Mouse (Mus musculus) CD4-positive, CD25-positive, alpha-beta regulatory T cell, adult 9 weeks (primary cell): Measurements from ENCODE around the gene Dpy19l3. TPM values are rescaled to one million over a fixed set of nuclear protein-coding genes. Genes with fewer than 3 reads are reported as not detected.

Source experiments
- polyA plus RNA-seq: library from polyadenylated mRNA; unstranded; fragments of 100-300 nt; shearing (Covaris generic); gene quantifications from one replicate; pipeline ENCODE4 v1.2.1, GENCODE M21; 2017

The Dpy19l3 gene
- polyA plus RNA-seq, result 62.6 TPM

GRCm38 (mm10) chr7:35754033-35754885 is at the start of gene Dpy19l3:
Dpy19l3 (minus strand) TSS chr7:35754454.

GRCm38 (mm10) chr7:35802906-35803595 is 48.8 kb upstream of the Dpy19l3 start, which contains the start of gene Zfp507:
Zfp507 (minus strand) TSS chr7:35803003.

GRCm38 (mm10) chr7:35647101-35647698 is 107.1 kb downstream of the Dpy19l3 start, which contains the start of gene Pdcd5:
Pdcd5 (minus strand) TSS chr7:35647521.

Other genes with a start within 250 kb of the Dpy19l3 start
- gene Tdrd12, start 216.7 kb downstream of the Dpy19l3 start, polyA plus RNA-seq, result 0.27 TPM
- 41.8 TPM for gene Nudt19, start 198.2 kb downstream of the Dpy19l3 start, polyA plus RNA-seq
- gene Rgs9bp, start 168.9 kb downstream of the Dpy19l3 start, polyA plus RNA-seq, result not detected
- gene Ankrd27, start 168.2 kb downstream of the Dpy19l3 start, polyA plus RNA-seq, result 68.3 TPM
- gene Pdcd5, start 106.9 kb downstream of the Dpy19l3 start, polyA plus RNA-seq, result 73.3 TPM
- gene Zfp507, start 48.5 kb upstream of the Dpy19l3 start, polyA plus RNA-seq, result 23.4 TPM